Mouse (Mus musculus): Measurements from ENCODE around the gene Syne3.

Gene Syne3

GRCm38 (mm10) chr12:104964953-104965911 is 44.4 kb downstream of the Syne3 start:
- DNase-seq (ENCODE audit: low spot score), result peak; percentile 23

GRCm38 (mm10) chr12:104960421-104960820 is 49.2 kb downstream of the Syne3 start:
- DNase-seq (ENCODE audit: low spot score), result no peak

- no peak for DNase-seq (ENCODE audit: low spot score)
Observed at GRCm38 (mm10) chr12:104959966-104960365, 49.6 kb downstream of the Syne3 start.

GRCm38 (mm10) chr12:104958263-104958662 is 51.3 kb downstream of the Syne3 start:
- no peak for DNase-seq (ENCODE audit: low spot score)

GRCm38 (mm10) chr12:104957165-104957564 is 52.4 kb downstream of the Syne3 start:
- no peak for DNase-seq (ENCODE audit: low spot score)

- no peak for DNase-seq (ENCODE audit: low spot score)
Observed at GRCm38 (mm10) chr12:104956406-104956805, 53.2 kb downstream of the Syne3 start.

- no peak for DNase-seq (ENCODE audit: low spot score)
Observed at GRCm38 (mm10) chr12:104955003-104955800, 54.4 kb downstream of the Syne3 start.

- peak; percentile 77 for DNase-seq (ENCODE audit: low spot score)
Observed at GRCm38 (mm10) chr12:104953941-104954340, 55.7 kb downstream of the Syne3 start.

- DNase-seq (ENCODE audit: low spot score), result peak; percentile 86
Observed at GRCm38 (mm10) chr12:104952458-104952857, 57.2 kb downstream of the Syne3 start.

GRCm38 (mm10) chr12:104947911-104948310 is 61.7 kb downstream of the Syne3 start:
- DNase-seq (ENCODE audit: low spot score), result no peak

GRCm38 (mm10) chr12:104946231-104946630 is 63.4 kb downstream of the Syne3 start:
- no peak for DNase-seq (ENCODE audit: low spot score)

- no peak for DNase-seq (ENCODE audit: low spot score)
Observed at GRCm38 (mm10) chr12:104940466-104940865, 69.1 kb downstream of the Syne3 start.

GRCm38 (mm10) chr12:104940027-104940386 is 69.6 kb downstream of the Syne3 start:
- peak; percentile 14 for DNase-seq (ENCODE audit: low spot score)

- peak; percentile 92 for DNase-seq (ENCODE audit: low spot score)
Observed at GRCm38 (mm10) chr12:104939372-104940026, 70.1 kb downstream of the Syne3 start.

- DNase-seq (ENCODE audit: low spot score), result no peak
Observed at GRCm38 (mm10) chr12:104938935-104939334, 70.7 kb downstream of the Syne3 start.

GRCm38 (mm10) chr12:104936223-104936622 is 73.4 kb downstream of the Syne3 start:
- DNase-seq (ENCODE audit: low spot score), result peak; percentile 50

GRCm38 (mm10) chr12:104935144-104935543 is 74.5 kb downstream of the Syne3 start:
- no peak for DNase-seq (ENCODE audit: low spot score)

GRCm38 (mm10) chr12:104933800-104934199 is 75.8 kb downstream of the Syne3 start:
- no peak for DNase-seq (ENCODE audit: low spot score)

- DNase-seq (ENCODE audit: low spot score), result no peak
Observed at GRCm38 (mm10) chr12:104933217-104933616, 76.4 kb downstream of the Syne3 start.

GRCm38 (mm10) chr12:104925765-104926164 is 83.8 kb downstream of the Syne3 start:
- DNase-seq (ENCODE audit: low spot score), result no peak

- DNase-seq (ENCODE audit: low spot score), result no peak
Observed at GRCm38 (mm10) chr12:104925035-104925434, 84.6 kb downstream of the Syne3 start.

GRCm38 (mm10) chr12:104924546-104924945 is 85.1 kb downstream of the Syne3 start:
- DNase-seq (ENCODE audit: low spot score), result no peak
